Mouse (Mus musculus) embryo, embryonic 10.5 days (tissue): ENCODE measurements around the gene Morn5.
A peak's percentile ranks its signal among the peaks of the same experiment; 100 is the strongest.

Source experiments
- DNase-seq: peaks from one replicate; pipeline ENCODE4 v3.0.0-alpha.2; 2015; ENCODE audit warnings: low spot score

Morn5 gene

DNA sequence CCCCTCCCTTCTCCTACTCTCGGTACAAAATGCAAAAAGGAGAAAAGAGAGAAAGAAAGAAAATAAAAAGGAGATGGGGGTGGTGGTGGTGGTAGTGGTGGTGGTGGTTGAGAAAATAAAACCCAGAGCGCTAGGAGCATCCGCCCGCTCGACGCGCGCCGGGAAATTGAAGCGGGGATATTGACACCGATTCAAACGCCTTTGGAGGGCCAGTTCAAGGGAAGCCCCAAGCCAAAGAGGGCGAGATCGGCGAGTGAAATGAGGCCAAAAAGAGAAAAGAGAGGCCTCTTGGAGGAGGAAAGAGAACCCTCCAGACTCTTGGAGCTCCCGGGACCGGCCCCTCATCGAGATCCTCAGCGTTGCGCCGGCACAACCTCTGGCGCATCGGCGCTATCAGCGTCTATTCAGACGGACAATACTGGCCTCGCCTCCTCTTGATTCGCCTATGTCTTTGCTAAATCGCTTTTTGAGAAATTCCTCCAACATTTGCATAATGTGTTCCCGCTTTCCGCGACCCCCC, 55.2 kb downstream of the Morn5 start:
- DNase-seq, result peak; percentile 65

DNA sequence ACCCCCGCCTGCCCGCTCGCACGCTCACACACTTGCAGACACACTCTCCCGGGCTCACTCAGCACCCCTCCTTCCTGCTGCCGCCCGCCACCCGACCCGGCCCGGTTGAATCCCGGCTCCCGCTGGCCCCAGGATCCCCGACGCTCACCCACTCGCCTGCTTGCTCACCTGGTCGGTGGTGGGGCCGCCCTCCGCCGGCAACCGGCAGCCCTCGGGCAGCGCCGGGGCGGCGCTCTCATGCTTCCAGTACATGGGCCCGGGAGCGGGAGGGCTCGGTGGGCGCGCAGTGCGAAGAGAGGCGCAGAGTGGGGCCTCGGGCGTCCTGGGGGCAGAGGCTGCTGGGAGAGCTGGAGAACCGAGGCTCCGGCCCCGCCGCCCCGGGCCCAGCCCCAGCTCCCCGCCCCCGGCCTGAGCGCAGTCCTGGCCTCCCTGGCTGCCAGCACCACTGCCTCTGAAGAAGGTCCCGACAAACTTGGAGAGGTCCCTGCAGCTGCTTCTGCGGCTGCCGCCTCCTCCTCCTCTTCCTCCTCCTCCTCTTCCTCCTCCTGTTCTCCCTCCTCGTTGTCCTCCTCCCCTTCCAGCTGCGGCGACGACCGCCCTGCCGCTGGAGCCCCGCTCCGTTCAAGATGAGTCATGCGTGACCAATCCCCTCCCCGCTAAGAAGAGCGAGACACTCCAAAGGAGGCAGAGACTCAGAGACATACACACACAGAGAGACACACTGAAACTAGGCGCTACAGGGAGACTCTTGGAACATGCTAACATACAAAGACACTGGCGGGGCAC, 55.9 kb downstream of the Morn5 start, which contains the start of gene Lhx6:
Lhx6 (minus strand) TSS at position 453 of the 786 bp plus-strand sequence.
- no peak for DNase-seq

DNA sequence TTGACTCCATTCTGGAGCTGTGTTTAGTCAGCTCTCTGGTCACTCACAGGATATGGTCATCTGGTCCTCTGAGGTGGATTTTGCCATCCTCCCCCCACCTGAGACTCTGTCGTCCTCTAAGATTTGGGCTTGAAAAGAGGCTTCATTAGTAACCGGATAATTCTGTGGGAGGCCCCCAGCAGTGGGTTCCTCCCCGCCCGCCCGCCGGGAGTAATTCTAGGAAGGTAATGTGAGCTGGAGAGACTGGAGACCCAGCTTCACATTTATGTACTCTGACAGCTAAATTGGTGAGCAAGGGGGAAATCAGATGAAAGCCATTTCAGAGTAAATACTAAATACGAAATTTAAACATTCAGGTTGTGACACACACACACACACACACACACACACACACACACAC, 59.4 kb downstream of the Morn5 start:
- peak; percentile 13 for DNase-seq

DNA sequence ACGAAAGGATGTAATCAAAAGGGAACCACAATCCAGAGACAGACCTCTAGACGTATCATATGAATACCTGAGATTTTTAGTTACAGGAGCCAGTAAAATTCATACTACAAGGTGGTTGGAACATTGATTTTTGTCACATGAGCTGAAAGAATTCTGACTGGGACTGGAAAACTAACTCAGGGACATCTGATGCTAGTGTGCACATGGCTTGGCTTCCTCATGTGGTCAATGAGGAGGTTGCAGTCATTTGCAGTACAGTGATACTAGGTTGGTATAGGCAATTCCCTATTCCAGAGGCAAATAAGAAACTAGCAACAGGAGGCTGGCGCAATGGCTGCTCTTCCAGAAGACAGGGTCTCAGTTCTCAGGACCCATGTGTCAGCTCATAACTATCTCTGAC, 63.4 kb downstream of the Morn5 start:
- no peak for DNase-seq

DNA sequence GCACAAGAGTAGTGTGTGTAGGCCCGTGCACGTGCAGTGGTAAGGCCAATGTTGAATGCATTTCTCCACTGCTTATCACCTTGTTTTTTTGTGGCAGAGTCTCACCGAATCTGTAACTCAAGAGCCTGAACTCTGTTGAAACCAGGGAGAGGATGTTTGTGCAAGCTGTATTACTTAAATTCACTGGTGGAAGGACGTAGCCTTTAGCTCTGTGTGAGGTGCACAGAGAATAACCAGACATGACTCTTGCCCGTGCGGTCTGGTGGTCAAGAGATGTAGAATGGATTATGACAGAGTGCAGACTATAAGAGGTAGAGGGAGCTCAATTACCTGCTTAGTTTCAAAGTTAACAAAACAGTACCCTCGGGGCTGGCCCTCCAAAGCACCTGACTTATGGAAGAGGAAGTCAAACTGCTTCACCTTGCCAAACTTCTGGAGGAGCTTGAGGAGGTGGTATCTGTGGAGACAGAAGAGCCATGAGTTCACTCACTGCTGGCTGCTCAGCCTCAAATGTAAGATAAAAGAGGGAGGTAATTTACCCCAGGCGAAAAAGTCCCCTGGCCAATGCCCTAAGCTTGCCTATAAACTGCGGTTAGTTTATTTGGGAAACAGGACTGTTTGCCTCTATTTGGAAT, 77.7 kb downstream of the Morn5 start:
- DNase-seq, result no peak

DNA sequence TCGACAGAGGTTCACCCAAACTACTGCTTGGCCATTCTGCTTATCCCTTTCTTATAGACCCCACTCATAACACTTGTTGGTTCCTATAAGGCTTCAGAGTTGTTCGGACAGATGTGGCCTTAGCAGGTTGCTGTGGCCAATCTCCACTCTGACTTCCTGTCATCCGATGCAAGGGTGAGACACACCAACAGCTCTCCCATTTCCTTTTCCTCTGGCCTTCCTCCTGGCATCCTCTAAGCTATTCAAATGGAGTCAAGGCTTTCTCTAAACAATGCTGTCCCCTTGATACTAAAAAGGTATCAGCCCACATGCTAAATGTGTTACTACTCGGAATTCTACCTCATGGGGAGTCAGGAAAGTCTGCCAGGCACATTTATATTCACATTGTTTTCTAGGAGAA, 78.7 kb downstream of the Morn5 start:
- DNase-seq, result no peak

DNA sequence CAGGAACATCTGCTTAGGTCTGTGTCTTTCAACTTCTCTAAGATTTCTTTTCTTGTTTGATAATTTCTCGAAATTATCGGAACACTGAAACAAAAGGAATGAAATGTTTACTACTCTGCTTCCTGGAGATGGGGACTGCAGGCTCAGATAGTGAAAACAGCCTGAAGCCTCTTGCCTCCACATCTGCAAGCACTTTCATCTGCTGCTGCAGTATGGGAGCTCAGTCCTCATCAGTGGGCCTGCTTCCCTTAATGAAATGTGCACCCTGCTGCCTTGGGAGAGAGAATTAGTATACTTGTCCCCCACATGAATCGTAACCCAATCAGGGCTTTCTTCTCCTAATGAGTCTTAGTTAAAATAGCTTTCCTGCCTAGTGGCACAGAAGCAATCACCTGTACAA, 79.8 kb downstream of the Morn5 start:
- no peak for DNase-seq
